Mouse (Mus musculus): Measurements from ENCODE around the gene Ifrd2.

GRCm38 (mm10) chr9:107568331-107569261 lies 18.8 kb upstream of the Ifrd2 start:
- TF ChIP-seq CTCF (IDR thresholded peaks at IDR 0.05; ENCODE audit: extremely low read depth, insufficient read depth, insufficient read length, insufficient replicate concordance) (no peak), POLR2A (IDR thresholded peaks at IDR 0.05; ENCODE audit: low read depth, low read length) (no peak; the same call in 1 of the 2 replicates)
